Mouse (Mus musculus) liver, postnatal 0 days (tissue): ENCODE results near the gene Supt5.

Experiments
- CTCF ChIP-seq: sonication (generic); IDR thresholded peaks from 2 replicates; pipeline ENCODE4 v1.5.1; 2016; ENCODE audit warnings: antibody characterized with exemption, low read depth
- EP300 ChIP-seq: IDR thresholded peaks from 2 replicates; pipeline ENCODE4 v1.6.1; 2016; ENCODE audit warnings: antibody characterized with exemption, low read depth, mild to moderate bottlenecking

- TF ChIP-seq CTCF (peak; percentile 39), EP300 (no peak)
Observed at GRCm38 (mm10) chr7:28348601-28349000, 10.1 kb upstream of the Supt5 start.
